Mouse (Mus musculus) midbrain, embryonic 15.5 days (tissue): ENCODE results near the gene Hist3h2ba. TPM values are rescaled to one million over a fixed set of nuclear protein-coding genes. Genes with fewer than 3 reads are reported as not detected.

ENCODE experiments used
- ATAC-seq: fragments of 200-750 bp; cut with Nextera tagmentation; replicated peaks from 2 replicates; pipeline ENCODE4 v1.8.0; 2017; ENCODE audit warnings: moderate TSS enrichment
- H3K27ac ChIP-seq: fragments of 300-500 bp; sonication (generic); 2 replicates; pipeline ENCODE4 v1.5.1; 2015; ENCODE audit warnings: mild to moderate bottlenecking, inconsistent platforms
- H3K27me3 ChIP-seq: fragments of 300-500 bp; sonication (generic); replicated peaks from 2 replicates; pipeline ENCODE4 v1.6.1; 2015; ENCODE audit warnings: inconsistent platforms
- H3K36me3 ChIP-seq: fragments of 300-500 bp; sonication (generic); replicated peaks from 2 replicates; pipeline ENCODE4 v1.6.1; 2015; ENCODE audit warnings: inconsistent platforms
- H3K4me1 ChIP-seq: fragments of 300-500 bp; sonication (generic); 2 replicates; pipeline ENCODE4 v1.6.1; 2015; ENCODE audit warnings: inconsistent platforms
- H3K4me2 ChIP-seq: fragments of 300-500 bp; sonication (generic); 2 replicates; pipeline ENCODE4 v1.6.1; 2015; ENCODE audit warnings: inconsistent platforms, mild to moderate bottlenecking, moderate library complexity
- H3K4me3 ChIP-seq: fragments of 300-500 bp; sonication (generic); 2 replicates; pipeline ENCODE4 v1.5.1; 2015; ENCODE audit warnings: mild to moderate bottlenecking, inconsistent platforms
- H3K9ac ChIP-seq: fragments of 300-500 bp; sonication (generic); 2 replicates; pipeline ENCODE4 v1.6.1; 2015; ENCODE audit warnings: mild to moderate bottlenecking, inconsistent platforms
- H3K9me3 ChIP-seq: fragments of 300-500 bp; sonication (generic); 2 replicates; pipeline ENCODE4 v1.6.1; 2016; ENCODE audit warnings: inconsistent platforms
- WGBS: fragments of 180-500 bp; shearing (Covaris S2); methylation state at CpG from one replicate; pipeline ENCODE4 v1.1.7; 2015; ENCODE audit warnings: mixed read lengths; 5-methylcytosine and 5-hydroxymethylcytosine counted together
- polyA plus RNA-seq: library from polyadenylated mRNA; unstranded; fragments of >200 nt; fragmentation: Nextera tagmentation; extraction: Ambion mirVana; gene quantifications from 2 replicates; pipeline ENCODE4 v1.2.1, GENCODE M21; 2015

Gene Hist3h2ba
- polyA plus RNA-seq, 1 experiment from 2014 or later = 338 TPM

DNA sequence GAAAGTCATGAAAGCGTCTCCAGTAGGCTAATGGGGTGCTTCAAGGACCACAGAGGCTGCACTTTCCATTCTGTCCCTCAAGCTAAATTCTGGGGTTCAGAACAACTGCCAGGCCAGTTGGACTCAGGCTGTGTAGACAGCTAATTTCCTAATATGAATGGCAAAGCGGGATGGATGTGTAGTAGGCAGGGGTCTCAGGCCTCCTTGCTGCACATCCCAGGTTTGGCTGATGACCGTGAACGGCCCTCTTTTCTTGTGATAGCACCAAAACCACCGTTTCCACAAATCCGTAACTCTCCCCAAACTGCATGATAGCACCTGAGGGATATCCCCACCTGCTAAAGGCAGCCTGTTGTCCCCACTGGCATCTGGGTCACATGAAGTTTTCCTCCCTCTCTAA is 9.8 kb downstream of the Hist3h2ba start:
- no peak for ATAC-seq
- H3K9ac ChIP-seq = no peak overlapping the region
- 0 out of 2 replicates have a peak, but pooled peaks cover 4% of the 10 kb centered on the region for H3K27me3 ChIP-seq
- no peaks in the 10 kb centered on the region for H3K9me3 ChIP-seq
- H3K36me3 ChIP-seq = no peaks in the 10 kb centered on the region
- 88% methylated on average over 6 of the region's 6 CpGs for WGBS
- no peak overlapping the region for H3K4me3 ChIP-seq
- peak overlapping the region; percentile 58 for H3K4me2 ChIP-seq
- peaks cover 37% of the 10 kb centered on the region for H3K4me1 ChIP-seq
- H3K27ac ChIP-seq = no peak overlapping the region

DNA sequence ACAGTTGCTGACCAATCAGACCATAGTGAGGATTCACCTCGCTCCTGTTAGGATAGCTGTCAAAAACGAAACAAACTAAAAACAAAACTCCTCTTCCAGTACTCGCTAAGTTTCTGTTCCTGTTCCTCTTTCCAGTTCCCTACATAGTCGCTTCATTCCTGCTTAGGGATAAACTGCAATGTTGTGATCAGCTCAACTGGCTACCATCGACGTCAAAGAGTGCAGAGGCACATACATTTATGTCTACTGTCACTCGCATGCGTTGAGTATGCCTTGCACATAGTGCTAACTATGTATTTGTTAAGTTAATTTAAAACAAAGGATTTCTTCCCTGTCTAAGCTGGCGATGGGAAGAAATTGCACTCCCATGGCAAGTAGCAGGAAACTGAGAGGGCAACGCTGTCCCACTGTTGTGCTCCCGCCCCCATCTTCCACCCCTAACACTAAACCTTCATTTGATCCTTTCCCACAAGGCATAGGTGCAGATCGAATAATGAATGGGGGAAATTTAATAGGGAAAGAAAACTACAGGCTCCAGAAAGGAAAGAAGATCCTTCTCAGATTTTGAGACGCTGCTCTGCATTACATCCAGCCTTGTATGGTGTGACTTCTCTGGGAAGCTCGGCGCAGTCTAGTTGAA is 10.6 kb downstream of the Hist3h2ba start:
- Histone ChIP-seq H3K4me1 (peaks cover 39% of the 10 kb centered on the region), H3K4me3 (peak overlapping the region; percentile 52), H3K9me3 (no peaks in the 10 kb centered on the region), H3K9ac (peak overlapping the region; percentile 38), H3K4me2 (peak overlapping the region; percentile 75), H3K36me3 (no peaks in the 10 kb centered on the region), H3K27me3 (0 out of 2 replicates have a peak, but pooled peaks cover 4% of the 10 kb centered on the region), H3K27ac (peak overlapping the region; percentile 80)
- 37% methylated on average over 15 of the region's 15 CpGs for WGBS
- no peak for ATAC-seq

DNA sequence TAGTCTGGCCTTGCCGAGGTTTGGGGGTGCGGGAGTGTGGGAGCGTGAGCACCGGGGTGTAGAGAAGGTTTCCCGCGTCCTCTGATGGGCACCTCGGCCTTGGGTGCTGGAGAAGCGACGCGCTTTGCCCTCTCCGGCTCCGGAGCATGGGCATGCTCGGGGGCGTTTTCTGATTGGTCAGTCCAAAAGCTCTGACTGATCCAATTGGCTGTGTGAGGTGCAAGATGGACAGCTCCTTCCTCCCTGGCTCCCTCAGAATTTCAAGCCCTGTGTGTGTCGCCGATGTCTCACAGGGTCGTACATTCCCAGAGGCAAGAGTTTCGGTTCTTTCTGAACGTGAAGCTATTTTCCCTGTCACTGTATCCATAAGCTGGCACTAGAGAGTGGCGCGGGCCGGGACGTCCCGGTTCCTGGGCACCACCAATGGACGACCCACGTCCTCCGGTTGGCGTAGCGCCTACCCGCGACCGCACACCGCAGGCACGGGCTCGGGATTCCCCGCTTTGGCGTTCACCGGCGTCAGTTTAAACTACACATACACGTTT is 11.3 kb downstream of the Hist3h2ba start:
- ATAC-seq = peak; percentile 87
- peaks cover 39% of the 10 kb centered on the region for H3K4me1 ChIP-seq
- WGBS = 5% methylated on average over 40 of the region's 40 CpGs

DNA sequence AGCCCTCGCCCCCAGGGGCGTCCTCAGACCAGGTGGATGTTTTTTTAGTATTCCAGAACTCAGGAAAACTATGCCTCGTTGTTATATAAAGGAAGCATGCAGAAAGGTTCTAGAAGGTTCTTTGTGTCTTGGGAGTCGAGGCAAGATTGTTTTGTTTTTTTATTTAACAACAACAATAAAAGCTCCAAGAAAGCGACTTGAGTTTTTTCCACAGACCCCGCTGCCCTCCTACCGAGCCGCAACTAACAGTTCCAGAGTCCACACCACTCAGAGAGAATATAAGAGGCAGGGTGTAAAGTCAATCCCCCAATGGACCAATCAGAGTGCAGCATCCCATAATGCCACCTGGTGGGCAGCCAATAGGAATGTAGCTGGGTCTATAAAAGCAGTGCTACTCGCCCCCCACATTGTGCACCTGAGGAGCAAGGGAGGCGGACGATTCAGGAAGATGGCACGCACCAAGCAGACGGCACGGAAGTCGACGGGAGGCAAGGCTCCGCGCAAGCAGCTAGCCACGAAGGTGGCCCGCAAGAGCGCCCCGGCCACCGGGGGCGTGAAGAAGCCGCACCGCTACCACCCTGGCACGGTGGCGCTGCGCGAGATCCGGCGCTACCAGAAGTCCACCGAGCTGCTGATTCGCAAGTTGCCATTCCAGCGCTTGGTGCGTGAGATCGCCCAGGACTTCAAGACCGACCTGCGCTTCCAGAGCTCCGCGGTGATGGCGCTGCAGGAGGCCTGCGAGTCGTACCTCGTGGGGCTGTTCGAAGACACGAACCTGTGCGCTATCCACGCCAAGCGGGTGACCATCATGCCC is 12.9 kb downstream of the Hist3h2ba start:
- ATAC-seq = no peak
- no peak overlapping the region for H3K9ac ChIP-seq
- no peak overlapping the region for H3K27ac ChIP-seq
- H3K9me3 ChIP-seq = no peaks in the 10 kb centered on the region
- peaks cover 35% of the 10 kb centered on the region for H3K4me1 ChIP-seq
- no peak overlapping the region for H3K4me2 ChIP-seq
- WGBS = 69% methylated on average over 50 of the region's 50 CpGs
- no peaks in the 10 kb centered on the region for H3K36me3 ChIP-seq
- no peak overlapping the region for H3K4me3 ChIP-seq
- 0 out of 2 replicates have a peak, but pooled peaks cover 4% of the 10 kb centered on the region for H3K27me3 ChIP-seq

More for the DNA sequence above, 11.3 kb downstream of the Hist3h2ba start:
- H3K9ac ChIP-seq = peak overlapping the region; percentile 60
- H3K36me3 ChIP-seq = no peaks in the 10 kb centered on the region
- peak overlapping the region; percentile 52 for H3K4me3 ChIP-seq
- peak overlapping the region; percentile 80 for H3K27ac ChIP-seq
- H3K27me3 ChIP-seq = 0 out of 2 replicates have a peak, but pooled peaks cover 4% of the 10 kb centered on the region
- H3K9me3 ChIP-seq = no peaks in the 10 kb centered on the region
- peak overlapping the region; percentile 75 for H3K4me2 ChIP-seq

DNA sequence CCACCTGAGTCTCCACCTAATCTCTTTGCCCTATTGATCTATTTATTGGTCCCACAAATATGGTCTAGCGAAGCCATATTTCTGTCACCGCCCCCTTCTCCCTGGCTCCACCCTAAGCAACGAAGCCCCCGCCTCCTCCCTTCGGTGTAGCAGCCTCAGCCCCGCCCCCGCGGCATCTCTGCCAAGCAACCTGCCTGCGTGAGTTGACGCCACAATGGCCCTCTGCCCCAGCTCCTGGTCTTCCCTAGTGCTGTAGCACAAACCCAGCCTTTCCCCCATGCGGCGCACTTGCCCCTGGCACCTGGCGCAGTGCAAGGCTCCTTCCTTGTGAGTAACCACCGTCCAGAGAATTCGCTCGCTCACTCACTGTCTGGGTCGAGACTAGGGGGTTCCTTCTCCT is 14.8 kb downstream of the Hist3h2ba start:
- Histone ChIP-seq H3K27me3 (0 out of 2 replicates have a peak, but pooled peaks cover 4% of the 10 kb centered on the region), H3K4me2 (no peak overlapping the region), H3K4me3 (no peak overlapping the region), H3K27ac (no peak overlapping the region), H3K9me3 (no peaks in the 10 kb centered on the region), H3K36me3 (no peaks in the 10 kb centered on the region), H3K4me1 (peaks cover 15% of the 10 kb centered on the region), H3K9ac (no peak overlapping the region)
- ATAC-seq = no peak
- WGBS = 36% methylated on average over 17 of the region's 17 CpGs

GRCm38 (mm10) chr11:58964216-58964615 is 15.5 kb downstream of the Hist3h2ba start:
- no peak for ATAC-seq
- Histone ChIP-seq H3K9ac (no peak overlapping the region), H3K9me3 (no peaks in the 10 kb centered on the region), H3K4me1 (peaks cover 10% of the 10 kb centered on the region), H3K36me3 (no peaks in the 10 kb centered on the region), H3K27ac (no peak overlapping the region), H3K4me2 (no peak overlapping the region), H3K27me3 (0 out of 2 replicates have a peak, but pooled peaks cover 4% of the 10 kb centered on the region), H3K4me3 (no peak overlapping the region)
- 82% methylated on average over 7 of the region's 7 CpGs for WGBS

- Histone ChIP-seq H3K27ac (no peak overlapping the region), H3K27me3 (0 out of 2 replicates have a peak, but pooled peaks cover 4% of the 10 kb centered on the region), H3K9ac (no peak overlapping the region), H3K4me1 (peaks cover 3% of the 10 kb centered on the region; the same call in 1 of the 2 replicates), H3K4me2 (no peak overlapping the region), H3K36me3 (no peaks in the 10 kb centered on the region), H3K9me3 (no peaks in the 10 kb centered on the region), H3K4me3 (no peak overlapping the region)
- no peak for ATAC-seq
- 52% methylated on average over 12 of the region's 12 CpGs for WGBS
Measured at GRCm38 (mm10) chr11:58965001-58965760, 16.5 kb downstream of the Hist3h2ba start.

GRCm38 (mm10) chr11:58967346-58967745 is 18.6 kb downstream of the Hist3h2ba start:
- Histone ChIP-seq H3K36me3 (0 out of 2 replicates have a peak, but pooled peaks cover 5% of the 10 kb centered on the region), H3K27ac (no peak overlapping the region), H3K9ac (no peak overlapping the region), H3K4me3 (no peak overlapping the region), H3K9me3 (no peaks in the 10 kb centered on the region), H3K4me1 (peaks cover 3% of the 10 kb centered on the region; the same call in 1 of the 2 replicates), H3K27me3 (0 out of 2 replicates have a peak, but pooled peaks cover 4% of the 10 kb centered on the region), H3K4me2 (no peak overlapping the region)
- ATAC-seq = no peak
- 95% methylated on average over 1 of the region's 1 CpGs for WGBS

- Histone ChIP-seq H3K9ac (no peak overlapping the region), H3K27me3 (no peaks in the 10 kb centered on the region), H3K4me3 (no peak overlapping the region), H3K4me2 (no peak overlapping the region), H3K4me1 (peaks cover 2% of the 10 kb centered on the region; the same call in 1 of the 2 replicates), H3K9me3 (no peaks in the 10 kb centered on the region), H3K27ac (no peak overlapping the region), H3K36me3 (0 out of 2 replicates have a peak, but pooled peaks cover 5% of the 10 kb centered on the region)
- ATAC-seq = no peak
- 76% methylated on average over 7 of the region's 7 CpGs for WGBS
Measured at GRCm38 (mm10) chr11:58968551-58968950, 19.8 kb downstream of the Hist3h2ba start.

- Histone ChIP-seq H3K27me3 (no peaks in the 10 kb centered on the region), H3K36me3 (0 out of 2 replicates have a peak, but pooled peaks cover 5% of the 10 kb centered on the region), H3K9me3 (no peaks in the 10 kb centered on the region), H3K4me2 (no peak overlapping the region), H3K4me1 (no peaks in the 10 kb centered on the region), H3K4me3 (no peak overlapping the region), H3K27ac (no peak overlapping the region), H3K9ac (no peak overlapping the region)
- 94% methylated on average over 8 of the region's 8 CpGs for WGBS
- no peak for ATAC-seq
Measured at GRCm38 (mm10) chr11:58969027-58969426, 20.3 kb downstream of the Hist3h2ba start.

DNA sequence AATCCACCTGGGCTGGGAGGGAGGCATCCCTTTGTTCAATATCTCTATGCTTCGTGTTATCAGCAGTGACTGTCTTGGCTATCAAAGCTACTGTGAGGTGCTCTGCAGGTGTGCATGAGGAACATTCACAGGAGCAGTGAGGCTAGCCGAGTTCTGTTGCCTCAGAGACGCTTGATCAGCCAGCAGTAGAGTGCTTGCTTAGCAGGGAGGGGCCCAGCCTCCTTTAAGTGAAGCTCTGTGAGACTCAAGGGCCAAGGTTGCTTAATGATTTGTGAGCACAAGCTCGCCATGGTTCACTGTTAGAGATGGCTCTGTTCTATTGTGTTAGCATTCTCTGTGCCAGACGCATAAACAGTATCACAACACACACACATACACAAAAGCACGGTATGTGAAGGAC is 20.9 kb downstream of the Hist3h2ba start:
- Histone ChIP-seq H3K9me3 (no peaks in the 10 kb centered on the region), H3K36me3 (0 out of 2 replicates have a peak, but pooled peaks cover 5% of the 10 kb centered on the region), H3K27me3 (no peaks in the 10 kb centered on the region), H3K9ac (no peak overlapping the region), H3K27ac (no peak overlapping the region), H3K4me1 (no peaks in the 10 kb centered on the region), H3K4me2 (no peak overlapping the region), H3K4me3 (no peak overlapping the region)
- no peak for ATAC-seq
- 78% methylated on average over 6 of the region's 6 CpGs for WGBS
